Mouse (Mus musculus) retina, postnatal 1 day (tissue): Measurements from ENCODE around the gene Ect2.
A peak's percentile ranks its signal among the peaks of the same experiment; 100 is the strongest.

Experiments
- DNase-seq: peaks from one replicate; pipeline ENCODE4 v3.0.0-alpha.2; 2012

Ect2 gene

DNA sequence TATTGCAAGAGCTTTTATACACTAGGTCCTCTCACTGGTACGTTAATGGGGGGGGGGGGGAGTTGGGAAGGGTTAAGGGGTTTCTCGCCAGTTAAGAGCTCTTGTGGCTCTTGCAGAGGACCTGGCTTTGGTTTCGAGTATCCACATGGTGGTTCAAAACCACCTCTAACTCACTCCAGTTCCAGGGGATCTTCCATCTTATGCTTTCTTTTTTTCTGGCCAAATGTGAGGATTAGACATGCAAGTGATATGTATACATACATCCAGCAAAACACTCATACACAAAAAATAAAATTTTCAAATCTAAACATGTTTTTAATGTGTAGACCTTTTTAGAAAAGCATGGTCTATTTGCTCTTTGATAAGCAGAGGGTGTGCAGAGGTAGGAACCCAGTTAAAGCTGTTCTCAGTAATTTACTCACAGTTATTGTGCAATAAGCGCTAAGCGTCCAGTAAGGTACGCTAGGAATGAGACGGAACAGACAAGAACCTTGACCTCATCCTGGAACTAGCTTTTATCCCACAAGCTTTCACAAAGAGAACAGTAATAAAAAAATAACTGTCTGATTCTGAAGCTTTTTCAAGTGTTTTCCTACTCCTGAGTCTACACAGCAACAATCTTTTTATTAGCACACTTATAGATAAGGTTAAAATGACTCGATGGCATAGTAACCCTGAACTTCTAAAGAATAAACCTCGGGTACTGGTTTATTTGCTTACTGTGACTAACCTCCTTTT, 2.3 kb upstream of the Ect2 start:
- DNase-seq: no peak

GRCm38 (mm10) chr3:27155051-27155855, 1.6 kb upstream of the Ect2 start:
- peak; percentile 11 for DNase-seq

GRCm38 (mm10) chr3:27154280-27154679, 602 bp upstream of the Ect2 start:
- no peak for DNase-seq

- no peak for DNase-seq
Measured at GRCm38 (mm10) chr3:27153191-27153671, 447 bp downstream of the Ect2 start.

DNA sequence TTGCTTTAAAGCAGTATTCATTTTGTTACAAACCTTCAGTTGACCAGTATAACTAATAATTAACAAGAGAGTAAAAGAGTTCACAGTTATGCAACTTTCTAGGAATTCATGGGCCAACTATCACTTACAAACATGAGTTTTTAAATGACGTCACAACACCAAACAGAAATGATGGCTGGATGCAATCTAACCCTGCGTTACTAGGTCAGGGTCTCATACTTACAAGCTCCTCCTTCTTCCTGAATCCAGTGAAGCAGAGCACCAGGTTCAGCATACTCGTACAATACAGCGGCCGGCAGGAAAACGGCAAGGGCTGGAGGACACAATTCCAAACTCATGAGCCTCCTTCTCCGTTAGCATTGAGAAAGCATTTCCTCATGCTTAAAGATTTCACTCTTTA, 7.9 kb downstream of the Ect2 start:
- DNase-seq: no peak

DNA sequence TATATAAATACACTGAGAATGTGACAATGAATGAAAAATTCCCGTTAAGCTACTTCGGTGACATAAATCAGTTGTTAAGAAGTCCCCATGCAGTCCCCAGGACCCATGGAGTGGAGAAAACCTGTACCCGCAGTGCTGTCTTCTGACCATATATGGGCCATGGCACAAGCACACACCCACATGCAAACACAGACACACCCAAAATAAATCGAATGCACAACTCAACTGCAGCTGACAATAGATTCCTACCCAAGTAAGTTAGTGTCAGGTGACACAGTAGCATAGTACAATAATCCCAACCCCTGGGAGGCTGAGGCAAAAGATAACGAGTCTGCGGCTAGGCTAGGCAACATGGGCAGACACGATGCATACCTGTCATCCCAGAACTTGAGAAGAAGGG, 10.1 kb downstream of the Ect2 start:
- no peak for DNase-seq

DNA sequence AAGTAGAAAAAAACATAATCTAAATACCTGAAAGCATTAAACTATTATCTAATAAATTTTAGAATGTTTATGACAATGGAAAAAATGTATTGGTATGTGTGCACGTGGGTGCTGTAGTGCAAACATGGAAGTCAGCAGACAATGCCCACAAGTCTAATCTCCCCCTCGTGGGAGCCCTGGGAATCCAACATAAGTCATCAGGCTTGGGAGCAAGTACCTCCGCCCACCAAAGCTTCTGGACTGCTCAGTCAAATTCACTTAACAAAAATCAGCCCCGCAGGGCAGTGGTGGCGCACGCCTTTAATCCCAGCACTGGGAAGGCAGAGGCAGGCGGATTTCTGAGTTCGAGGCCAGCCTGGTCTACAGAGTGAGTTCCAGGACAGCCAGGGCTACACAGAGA, 13.6 kb downstream of the Ect2 start:
- no peak for DNase-seq

- DNase-seq: no peak
Measured at GRCm38 (mm10) chr3:27121864-27122450, 31.7 kb downstream of the Ect2 start.

GRCm38 (mm10) chr3:27120932-27121331, 32.7 kb downstream of the Ect2 start:
- DNase-seq: no peak

- no peak for DNase-seq
Measured at GRCm38 (mm10) chr3:27118227-27118626, 35.5 kb downstream of the Ect2 start.

- DNase-seq: peak; percentile 27
Measured at GRCm38 (mm10) chr3:27110860-27111259, 42.8 kb downstream of the Ect2 start.

DNA sequence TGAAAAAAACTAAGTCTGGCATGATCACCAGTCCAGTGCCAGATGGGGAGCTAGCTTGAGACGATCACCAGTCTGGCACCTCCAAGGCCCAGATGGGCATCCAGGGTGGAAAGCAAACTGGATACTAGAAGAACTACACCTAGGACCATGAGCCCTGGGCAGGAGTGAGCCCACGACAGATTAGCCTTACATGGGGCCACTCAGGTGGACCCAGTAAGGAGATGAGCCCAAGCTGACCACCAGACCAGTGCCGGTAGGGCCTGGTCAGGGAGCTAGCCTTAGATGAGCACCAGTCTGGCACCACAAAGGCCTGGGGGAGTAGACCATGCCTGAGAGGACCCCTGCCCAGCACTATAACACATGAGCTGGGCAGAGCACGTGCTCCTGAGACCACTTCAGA, 44.6 kb downstream of the Ect2 start:
- DNase-seq: no peak

DNA sequence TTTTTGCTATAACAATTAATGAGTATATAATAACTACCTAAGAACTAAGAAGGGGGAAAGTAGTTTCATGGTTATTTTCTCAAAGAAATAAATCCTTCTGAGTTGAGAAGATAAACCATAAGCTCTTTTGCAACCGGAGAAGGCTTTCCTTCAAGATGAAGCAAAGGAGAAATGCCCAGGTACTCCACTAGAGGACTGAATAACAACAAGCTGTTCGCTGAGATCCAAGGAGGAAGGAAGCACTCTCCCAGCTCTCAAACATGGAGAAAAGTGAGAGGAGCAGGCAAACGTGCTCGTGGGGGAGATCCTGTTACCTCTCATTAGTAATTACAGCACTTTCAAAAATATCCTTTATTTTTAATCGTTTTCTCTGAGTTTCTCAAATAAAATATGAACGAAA, 46.5 kb downstream of the Ect2 start:
- no peak for DNase-seq

DNA sequence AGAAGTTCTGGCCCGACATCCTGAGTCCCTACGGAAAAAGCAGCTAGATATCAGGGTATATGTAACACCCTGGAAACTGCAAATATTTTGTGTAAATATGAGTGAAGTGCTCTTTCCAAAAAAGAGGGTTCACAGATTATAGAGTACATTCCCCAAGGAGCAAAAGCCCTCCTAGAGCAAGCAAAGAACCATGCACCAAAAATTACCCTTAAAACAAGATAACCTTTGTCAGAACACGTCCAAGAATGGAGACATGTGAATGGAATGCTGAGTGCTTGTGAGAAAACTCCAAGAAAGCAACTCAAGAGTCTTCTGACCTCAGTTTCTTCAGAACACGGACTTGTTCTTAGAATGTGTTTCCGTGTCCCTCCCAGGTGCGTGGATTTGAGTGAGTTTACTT, 50.7 kb downstream of the Ect2 start:
- DNase-seq: no peak

DNA sequence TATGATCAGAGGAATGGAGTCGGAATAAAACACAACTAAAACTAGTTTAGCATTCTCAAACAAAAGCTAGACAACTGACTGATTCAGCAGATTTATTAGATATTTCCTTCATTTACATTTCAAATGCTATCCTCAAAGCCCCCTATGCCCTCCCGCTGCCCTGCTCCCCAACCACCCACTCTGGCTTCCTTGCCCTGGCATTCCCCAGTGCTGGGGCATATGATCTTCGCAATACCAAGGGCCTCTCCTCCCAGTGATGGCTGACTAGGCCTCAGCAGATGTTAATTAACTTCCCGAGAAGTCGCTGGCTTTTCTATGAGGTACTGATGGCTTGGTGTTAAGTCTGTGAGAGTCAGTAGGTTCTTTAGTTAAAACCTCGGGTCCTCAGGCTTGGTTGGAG, 55.0 kb downstream of the Ect2 start:
- DNase-seq: no peak

DNA sequence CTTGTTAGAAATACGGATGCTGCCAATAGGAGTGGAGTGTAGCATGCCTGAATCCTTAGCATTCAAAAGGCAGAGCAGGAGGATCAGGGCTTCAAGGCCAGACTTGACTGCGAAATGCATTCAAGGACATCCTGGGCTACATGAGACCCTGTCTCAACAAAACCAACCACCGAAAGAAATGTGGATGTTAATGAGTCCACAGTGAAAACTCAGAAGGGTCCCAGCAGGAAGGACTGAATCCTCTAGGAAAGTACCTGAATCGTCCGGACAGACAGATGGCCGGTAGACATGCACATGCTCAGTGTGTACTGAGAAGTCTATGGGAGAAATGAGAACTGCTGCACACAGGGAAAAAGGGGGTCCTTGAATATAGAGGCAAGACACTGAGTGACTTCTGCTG, 67.5 kb downstream of the Ect2 start:
- no peak for DNase-seq

DNA sequence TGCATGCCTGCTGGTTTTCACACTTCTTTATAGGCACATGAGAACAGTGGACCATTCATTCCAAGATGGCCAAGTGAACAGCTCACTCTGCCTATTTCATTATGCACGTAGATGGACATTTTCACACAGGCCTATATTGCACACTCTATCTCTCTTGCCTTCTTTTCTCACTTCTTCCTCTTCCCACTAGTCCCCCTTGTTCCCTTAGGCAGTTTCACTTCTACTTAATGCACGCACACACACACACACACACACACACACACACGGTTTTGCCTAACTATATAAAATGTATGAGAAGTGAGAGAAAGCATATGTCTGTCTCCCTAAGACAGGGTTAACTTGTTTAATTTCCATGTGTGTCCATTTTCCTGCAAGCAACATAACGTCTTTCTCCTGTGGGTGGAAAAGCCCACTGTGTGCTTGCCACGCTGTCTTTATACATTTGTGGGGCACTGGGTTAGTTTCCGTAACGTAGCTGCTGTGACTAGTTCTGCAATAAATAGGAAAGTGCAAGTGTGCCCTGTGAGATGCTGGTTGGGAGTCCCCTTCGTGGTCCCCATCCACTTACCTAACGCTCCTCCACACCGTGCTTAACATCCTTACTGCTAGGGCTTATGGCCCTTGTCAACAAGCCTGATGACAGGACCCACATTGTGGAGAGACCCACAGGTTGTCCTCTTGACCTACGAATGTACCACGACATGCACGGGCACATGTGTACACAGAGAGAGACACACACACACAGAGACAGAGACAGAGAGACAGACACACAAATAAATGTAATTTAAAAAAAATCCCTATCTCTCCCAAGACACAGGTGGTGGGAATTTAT, 72.2 kb downstream of the Ect2 start:
- peak; percentile 11 for DNase-seq

DNA sequence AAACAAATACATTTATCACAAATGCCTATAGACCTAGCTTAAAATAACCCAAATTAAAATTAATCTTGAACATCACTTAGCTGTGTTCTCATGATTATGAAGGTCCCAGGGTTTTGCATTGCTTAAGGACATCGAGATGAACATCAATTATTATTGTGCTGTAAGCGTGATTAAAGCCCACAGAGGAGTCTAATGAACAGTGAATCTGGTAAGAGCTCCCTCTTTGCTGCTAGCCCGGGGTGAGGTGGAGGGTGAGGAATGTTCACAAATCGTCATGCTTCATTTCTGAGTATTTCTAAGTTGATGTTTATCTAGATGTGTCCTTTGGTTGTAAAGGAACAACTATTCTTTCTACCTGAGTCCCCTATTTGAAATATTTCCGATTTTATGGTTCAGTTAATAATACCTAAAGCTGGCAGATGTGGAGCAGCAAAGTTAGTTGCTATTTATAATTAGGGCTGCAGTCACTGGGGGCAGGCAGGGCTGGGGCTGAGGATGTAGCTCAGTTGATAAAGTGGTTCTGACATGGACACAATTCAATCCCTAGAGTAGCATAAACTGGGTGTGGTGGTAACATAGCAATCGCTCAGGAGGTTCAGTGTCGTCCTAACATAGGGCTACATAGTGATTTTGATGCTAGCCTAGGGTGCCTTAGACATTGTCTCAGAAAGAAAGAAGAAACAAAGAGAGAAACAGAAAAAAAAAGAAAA, 73.5 kb downstream of the Ect2 start:
- DNase-seq: peak; percentile 80

GRCm38 (mm10) chr3:27073884-27074283, 79.8 kb downstream of the Ect2 start:
- no peak for DNase-seq

DNA sequence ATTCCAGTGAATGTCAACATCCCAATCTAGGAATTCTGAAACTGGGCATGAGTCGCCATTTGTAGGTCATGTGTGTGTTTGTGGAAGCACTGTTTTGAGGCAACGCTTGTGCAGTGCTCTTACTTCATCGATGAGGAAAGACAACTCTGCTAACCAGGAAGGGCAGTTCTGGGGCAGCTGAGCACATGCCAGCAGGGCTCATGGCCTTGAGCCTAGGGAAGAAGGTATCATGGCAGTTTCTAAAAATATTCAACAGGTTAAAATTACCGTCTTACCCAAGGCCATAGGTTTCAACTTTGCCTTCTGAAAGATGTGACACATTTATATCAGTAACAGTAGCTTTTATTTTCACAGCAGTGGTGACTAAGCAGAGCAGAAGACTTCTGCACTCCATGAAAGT, 82.0 kb downstream of the Ect2 start:
- DNase-seq: no peak

- DNase-seq: no peak
Measured at GRCm38 (mm10) chr3:27070340-27070739, 83.3 kb downstream of the Ect2 start.

GRCm38 (mm10) chr3:27067206-27067605, 86.5 kb downstream of the Ect2 start:
- DNase-seq: peak; percentile 52
